ENCODE assay signal across 11 mouse cellular contexts in the genomic region with DNA sequence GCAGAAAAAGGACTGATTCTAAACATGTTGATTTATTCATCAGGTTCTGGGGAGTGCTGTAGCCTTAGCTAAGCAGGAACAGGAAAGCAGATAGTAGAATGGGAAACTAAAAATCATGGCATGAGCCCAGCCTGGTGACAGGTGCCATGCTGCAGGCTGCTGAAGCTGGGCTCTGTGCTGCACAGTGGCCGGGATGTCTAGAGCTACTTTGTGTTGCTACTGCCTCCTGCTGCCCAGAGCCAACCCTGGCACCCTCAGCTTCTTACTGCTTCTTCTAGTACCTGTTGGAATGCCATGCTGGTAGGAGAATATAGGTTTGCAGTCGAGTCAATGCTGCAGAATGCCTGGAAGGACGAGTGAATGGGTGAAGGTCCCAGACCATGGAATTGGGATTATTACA. TPM values are rescaled to one million over a fixed set of nuclear protein-coding genes. Genes with fewer than 3 reads are reported as not detected.
DNase-seq lines count a peak whose midpoint lies in the region; ATAC-seq lines count a peak whose summit lies in the region.
"Had no signal": no experiment of that assay in that cellular context is flagged by ENCODE, and none has a peak within 500 bp of the region (broad histone marks: within the 10 kb centered on the region; RNA-seq: fewer than 3 reads in every experiment).

No protein-coding gene starts in this region.

- peaks cover 6% of the 10 kb centered on the region; the same call in 1 of the 2 replicates for H3K4me1 ChIP-seq in kidney, embryonic 14.5 days (ENCODE audit: control insufficient read depth, insufficient read depth, low read length)

- peak; percentile 10 for DNase-seq in adrenal gland, adult 2 months
- DNase-seq in adrenal gland, postnatal 25 days: no peak
- DNase-seq in kidney, adult 18-20 months: peak; percentile 35
- peak; percentile 16 for DNase-seq in 416B (ENCODE audit: low read depth)
- DNase-seq in kidney, adult 9 months: peak; percentile 45
- DNase-seq in ovary, postnatal 36 days (ENCODE audit: low spot score): no peak
- DNase-seq: B cell, adult 2 months; thymus, postnatal 25 days had no signal

- no peak overlapping the region for H3K4me2 ChIP-seq in kidney, embryonic 14.5 days (replicated peaks; ENCODE audit: low read depth, low read length)
- H3K4me2 ChIP-seq: heart, embryonic 13.5 days had no signal

- H3K9me3 ChIP-seq in kidney, embryonic 14.5 days (ENCODE audit: control insufficient read depth, low read length): no peaks in the 10 kb centered on the region
- H3K9me3 ChIP-seq: heart, embryonic 13.5 days had no signal

- H3K27ac ChIP-seq in kidney, embryonic 14.5 days (ENCODE audit: low read depth, low read length): no peak overlapping the region
- H3K27ac ChIP-seq: heart, embryonic 13.5 days had no signal

- no peaks in the 10 kb centered on the region for H3K27me3 ChIP-seq in kidney, embryonic 14.5 days (ENCODE audit: control insufficient read depth, insufficient read depth, low read length)
- H3K27me3 ChIP-seq: heart, embryonic 13.5 days had no signal

- H3K36me3 ChIP-seq in kidney, embryonic 14.5 days (ENCODE audit: control insufficient read depth, insufficient read depth, low read length): no peaks in the 10 kb centered on the region

- 62% methylated on average over 3 of the region's 3 CpGs for WGBS in kidney, embryonic 14.5 days

- no peak overlapping the region for H3K9ac ChIP-seq in kidney, embryonic 14.5 days (ENCODE audit: low read depth, low read length)
- H3K9ac ChIP-seq: heart, embryonic 13.5 days had no signal

- no peak for ATAC-seq in kidney, embryonic 14.5 days (ENCODE audit: low FRiP score, low TSS enrichment)
- ATAC-seq in megakaryocyte, adult 5-6 weeks (ENCODE audit: poor library complexity, severe bottlenecking): no peak

- H3K4me3 ChIP-seq in kidney, embryonic 14.5 days (ENCODE audit: low read length): no peak overlapping the region
- H3K4me3 ChIP-seq: heart, embryonic 13.5 days had no signal

RNA-seq across cellular contexts. Expression of a gene that starts 8.9 kb away (rescaled TPM):
- total RNA-seq in adrenal gland, adult 2 months (2021): 10 to 100 TPM; 62.5 to 63.6 TPM
- polyA plus RNA-seq in adrenal gland, adult 2 months (2012; rRNA removed): 11.8 and 18.8 TPM in 2 replicates
- total RNA-seq in adrenal gland, postnatal 25 days (2021): 63.0 and 70.0 TPM in 2 replicates
- 43.6 and 48.9 TPM in 2 replicates for polyA plus RNA-seq in kidney, embryonic 14.5 days (2014; fragmentation: Nextera tagmentation; extraction: Ambion mirVana)
- total RNA-seq in megakaryocyte, adult 5-6 weeks (2015): 41.4 and 56.0 TPM in 2 replicates
- 37.8 and 49.9 TPM in 2 replicates for total RNA-seq in megakaryocyte, adult 5-6 weeks (2017)

RNA-seq across cellular contexts. Expression of a gene that starts 54.7 kb away (rescaled TPM):
- total RNA-seq in adrenal gland, adult 2 months (2021): 1 to 10 TPM; 3.2 to 4.8 TPM
- polyA plus RNA-seq in adrenal gland, adult 2 months (2012; rRNA removed): 0.48 and 0.72 TPM in 2 replicates
- total RNA-seq in adrenal gland, postnatal 25 days (2021): 3.9 and 5.8 TPM in 2 replicates
- 1.3 and 2.1 TPM in 2 replicates for polyA plus RNA-seq in kidney, embryonic 14.5 days (2014; fragmentation: Nextera tagmentation; extraction: Ambion mirVana)
- not detected in 2 replicates for total RNA-seq in megakaryocyte, adult 5-6 weeks (2015)
- total RNA-seq in megakaryocyte, adult 5-6 weeks (2017): not detected in 2 replicates

Comparison
In these comparisons a context has a peak if more than half of its experiments do, and no peak if none do; other contexts are left out.
1. DNase-seq: peak in adrenal gland, adult 2 months (single experiment), kidney, adult 18-20 months (single experiment), 416B (single experiment) and kidney, adult 9 months (single experiment); none in adrenal gland, postnatal 25 days (single experiment) and ovary, postnatal 36 days (single experiment).